In the genomic region with DNA sequence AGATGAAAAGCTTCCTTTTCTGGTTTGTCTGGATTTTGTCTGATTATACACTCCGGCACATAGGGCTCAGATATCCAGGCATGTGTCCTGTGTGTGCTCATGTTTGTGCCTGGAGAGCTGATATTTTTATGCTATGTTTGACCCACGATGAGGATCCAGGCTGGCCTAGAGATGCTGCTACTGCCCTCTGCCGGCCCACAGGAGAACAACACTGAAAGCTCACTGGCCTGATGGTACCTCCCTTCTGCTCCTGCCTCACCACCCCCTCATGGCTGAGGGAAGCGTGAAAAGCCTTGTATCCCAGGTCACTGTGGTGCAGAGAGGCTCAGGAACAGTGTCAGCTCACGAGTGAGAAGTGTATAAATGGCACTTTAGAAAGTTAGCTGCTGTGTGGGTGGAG, we compare ENCODE assay signal across 8 mouse cellular contexts. TPM values are rescaled to one million over a fixed set of nuclear protein-coding genes. Genes with fewer than 3 reads are reported as not detected.
A peak's percentile ranks its signal among the peaks of the same experiment; 100 is the strongest.
DNase-seq lines count a peak whose midpoint lies in the region; ATAC-seq and TF ChIP-seq lines count a peak whose summit lies in the region.

No protein-coding gene starts in this region.

- no peak; the same call in 1 of the 2 replicates for ATAC-seq in forebrain, embryonic 15.5 days (replicated peaks)
- peak; percentile 66; the same call in 1 of the 2 replicates for ATAC-seq in midbrain, embryonic 13.5 days

- peak; percentile 73 for DNase-seq in forebrain, embryonic 10.5 days (ENCODE audit: extremely low spot score, low spot score)
- DNase-seq in cerebellum, postnatal 25 days, result peak; percentile 93
- DNase-seq in gastrocnemius, adult 8-10 months (ENCODE audit: low spot score in 2 of 2), result peak; percentile 78 to 79
- peak; percentile 87 for DNase-seq in kidney, adult 18-20 months
- DNase-seq in left cerebral cortex, postnatal 4 days, result peak; percentile 82

- no peak overlapping the region for H3K27ac ChIP-seq in forebrain, embryonic 10.5 days
- H3K27ac ChIP-seq in forebrain, embryonic 15.5 days (replicated peaks), result no peak overlapping the region
- H3K27ac ChIP-seq in midbrain, embryonic 13.5 days, result no peak overlapping the region
- no peak overlapping the region for H3K27ac ChIP-seq in small intestine, adult 2 months (ENCODE audit: insufficient read depth, low read depth, low read length)

- H3K4me3 ChIP-seq in forebrain, embryonic 10.5 days, result no peak overlapping the region
- no peak overlapping the region for H3K4me3 ChIP-seq in forebrain, embryonic 15.5 days
- H3K4me3 ChIP-seq in midbrain, embryonic 13.5 days (replicated peaks), result no peak overlapping the region
- H3K4me3 ChIP-seq in small intestine, adult 2 months (ENCODE audit: low read depth, low read length), result no peak overlapping the region

- no peaks in the 10 kb centered on the region for H3K36me3 ChIP-seq in forebrain, embryonic 10.5 days (replicated peaks)
- H3K36me3 ChIP-seq in forebrain, embryonic 15.5 days, result no peaks in the 10 kb centered on the region
- H3K36me3 ChIP-seq in midbrain, embryonic 13.5 days, result no peaks in the 10 kb centered on the region
- H3K36me3 ChIP-seq in small intestine, adult 2 months (ENCODE audit: control insufficient read depth, insufficient read depth, low read length), result no peaks in the 10 kb centered on the region

- no peak for TF ChIP-seq POLR2A in small intestine, adult 2 months (IDR thresholded peaks at IDR 0.05; ENCODE audit: low read depth, low read length)

- H3K9ac ChIP-seq in forebrain, embryonic 15.5 days (replicated peaks), result no peak overlapping the region
- no peak overlapping the region for H3K9ac ChIP-seq in midbrain, embryonic 13.5 days (replicated peaks)

- peaks cover 11% of the 10 kb centered on the region; the same call in 1 of the 2 replicates for H3K4me1 ChIP-seq in forebrain, embryonic 10.5 days
- H3K4me1 ChIP-seq in forebrain, embryonic 15.5 days, result no peaks in the 10 kb centered on the region
- no peaks in the 10 kb centered on the region for H3K4me1 ChIP-seq in midbrain, embryonic 13.5 days (replicated peaks)
- no peaks in the 10 kb centered on the region; the same call in 1 of the 2 replicates for H3K4me1 ChIP-seq in small intestine, adult 2 months (ENCODE audit: control insufficient read depth, insufficient read depth, insufficient read length, low read length)

- H3K4me2 ChIP-seq in forebrain, embryonic 15.5 days (replicated peaks), result no peak overlapping the region
- H3K4me2 ChIP-seq in midbrain, embryonic 13.5 days (replicated peaks), result no peak overlapping the region

- intact Hi-C loops in left cerebral cortex, postnatal 4 days (cut with DNase I), result no loop called here

- no peaks in the 10 kb centered on the region for H3K9me3 ChIP-seq in forebrain, embryonic 10.5 days
- no peaks in the 10 kb centered on the region for H3K9me3 ChIP-seq in forebrain, embryonic 15.5 days
- H3K9me3 ChIP-seq in midbrain, embryonic 13.5 days, result no peaks in the 10 kb centered on the region

- TF ChIP-seq CTCF in small intestine, adult 2 months (IDR thresholded peaks at IDR 0.05; ENCODE audit: extremely low read depth, insufficient read length, insufficient replicate concordance, low read depth, low read length), result peak; percentile 94

- H3K27me3 ChIP-seq in forebrain, embryonic 10.5 days (ENCODE audit: poor library complexity, severe bottlenecking), result no peaks in the 10 kb centered on the region
- no peaks in the 10 kb centered on the region for H3K27me3 ChIP-seq in forebrain, embryonic 15.5 days
- H3K27me3 ChIP-seq in midbrain, embryonic 13.5 days, result no peaks in the 10 kb centered on the region
- H3K27me3 ChIP-seq in small intestine, adult 2 months (ENCODE audit: control insufficient read depth, insufficient read depth, low read length), result no peaks in the 10 kb centered on the region

- WGBS in forebrain, embryonic 10.5 days, result 13% methylated on average over 5 of the region's 5 CpGs
- WGBS in forebrain, embryonic 15.5 days, result 4% methylated on average over 5 of the region's 5 CpGs
- WGBS in midbrain, embryonic 13.5 days, result 7% methylated on average over 5 of the region's 5 CpGs
- 5% methylated on average over 5 of the region's 5 CpGs for WGBS in small intestine, adult 2 months

RNA-seq across cellular contexts. Expression of a gene that starts 9.6 kb away (rescaled TPM):
- 0.42 TPM in 1 of 2 replicates, not detected in the other for polyA plus RNA-seq in forebrain, embryonic 10.5 days (2016; fragmentation: Nextera tagmentation; extraction: Ambion mirVana)
- polyA plus RNA-seq in forebrain, embryonic 15.5 days (2015; fragmentation: Nextera tagmentation; extraction: Ambion mirVana), result 0.36 and 0.51 TPM in 2 replicates
- total RNA-seq in gastrocnemius, adult 8-10 months (2022), result 100 to 1,000 TPM; 131 to 242 (median 170) TPM
- total RNA-seq in left cerebral cortex, postnatal 4 days (2021), result not detected
- 0.19 and 0.31 TPM in 2 replicates for polyA plus RNA-seq in midbrain, embryonic 13.5 days (2015; fragmentation: Nextera tagmentation; extraction: Ambion mirVana)
- polyA plus RNA-seq in small intestine, adult 2 months (2012; rRNA removed), result not detected in 2 replicates

RNA-seq across cellular contexts. Expression of a gene that starts 19.3 kb away (rescaled TPM):
- polyA plus RNA-seq in forebrain, embryonic 10.5 days (2016; fragmentation: Nextera tagmentation; extraction: Ambion mirVana), result 0.95 and 1.3 TPM in 2 replicates
- 0.96 and 1.2 TPM in 2 replicates for polyA plus RNA-seq in forebrain, embryonic 15.5 days (2015; fragmentation: Nextera tagmentation; extraction: Ambion mirVana)
- 1 to 10 TPM; 3.0 to 4.8 (median 3.7) TPM for total RNA-seq in gastrocnemius, adult 8-10 months (2022)
- 10 to 100 TPM in 1 of 2 experiments, 1 to 10 TPM in 1; 9.0 to 10.2 TPM for total RNA-seq in left cerebral cortex, postnatal 4 days (2021)
- polyA plus RNA-seq in midbrain, embryonic 13.5 days (2015; fragmentation: Nextera tagmentation; extraction: Ambion mirVana), result 0.58 and 0.89 TPM in 2 replicates
- 0.76 and 2.2 TPM in 2 replicates for polyA plus RNA-seq in small intestine, adult 2 months (2012; rRNA removed)

RNA-seq across cellular contexts. Expression of a gene that starts 25.9 kb away (rescaled TPM):
- not detected in 2 replicates for polyA plus RNA-seq in forebrain, embryonic 10.5 days (2016; fragmentation: Nextera tagmentation; extraction: Ambion mirVana)
- polyA plus RNA-seq in forebrain, embryonic 15.5 days (2015; fragmentation: Nextera tagmentation; extraction: Ambion mirVana), result not detected in 2 replicates
- under 1 TPM in 3 of 4 experiments, not detected in 1; 0.21 to 0.53 (median 0.36) TPM for total RNA-seq in gastrocnemius, adult 8-10 months (2022)
- 1 to 10 TPM; 2.2 to 2.6 TPM for total RNA-seq in left cerebral cortex, postnatal 4 days (2021)
- not detected in 2 replicates for polyA plus RNA-seq in midbrain, embryonic 13.5 days (2015; fragmentation: Nextera tagmentation; extraction: Ambion mirVana)
- 0.06 TPM in 1 of 2 replicates, not detected in the other for polyA plus RNA-seq in small intestine, adult 2 months (2012; rRNA removed)

RNA-seq across cellular contexts. Expression of a gene that starts 44.6 kb away (rescaled TPM):
- 9.2 and 9.6 TPM in 2 replicates for polyA plus RNA-seq in forebrain, embryonic 10.5 days (2016; fragmentation: Nextera tagmentation; extraction: Ambion mirVana)
- polyA plus RNA-seq in forebrain, embryonic 15.5 days (2015; fragmentation: Nextera tagmentation; extraction: Ambion mirVana), result 8.7 and 9.9 TPM in 2 replicates
- 10 to 100 TPM; 15.0 to 17.5 (median 15.8) TPM for total RNA-seq in gastrocnemius, adult 8-10 months (2022)
- 10 to 100 TPM; 12.7 to 13.5 TPM for total RNA-seq in left cerebral cortex, postnatal 4 days (2021)
- polyA plus RNA-seq in midbrain, embryonic 13.5 days (2015; fragmentation: Nextera tagmentation; extraction: Ambion mirVana), result 6.4 and 7.3 TPM in 2 replicates
- polyA plus RNA-seq in small intestine, adult 2 months (2012; rRNA removed), result 9.0 and 10.8 TPM in 2 replicates

RNA-seq across cellular contexts. Expression of a gene that starts 45.2 kb away (rescaled TPM):
- polyA plus RNA-seq in forebrain, embryonic 10.5 days (2016; fragmentation: Nextera tagmentation; extraction: Ambion mirVana), result 35.3 and 42.3 TPM in 2 replicates
- 34.8 and 36.4 TPM in 2 replicates for polyA plus RNA-seq in forebrain, embryonic 15.5 days (2015; fragmentation: Nextera tagmentation; extraction: Ambion mirVana)
- 10 to 100 TPM in 2 of 4 experiments, 1 to 10 TPM in 2; 9.1 to 14.1 (median 9.8) TPM for total RNA-seq in gastrocnemius, adult 8-10 months (2022)
- total RNA-seq in left cerebral cortex, postnatal 4 days (2021), result 10 to 100 TPM; 38.4 to 51.1 TPM
- 32.4 and 34.8 TPM in 2 replicates for polyA plus RNA-seq in midbrain, embryonic 13.5 days (2015; fragmentation: Nextera tagmentation; extraction: Ambion mirVana)
- 17.4 and 33.0 TPM in 2 replicates for polyA plus RNA-seq in small intestine, adult 2 months (2012; rRNA removed)
